Mouse (Mus musculus) mouse embryonic stem cell (cell line): Measurements from ENCODE around the gene Tbc1d22a.
"Not testable (repeated sequence)": the region's sequence is repeated elsewhere in the genome, so short reads cannot be mapped to it uniquely, and the experiment has no call there.

Experiments used
- in situ Hi-C, 2 experiments: fragments of 300-500 bp; cut with MboI; formaldehyde crosslinking; loops; 1 replicate in 1 of 2; 3 replicates in 1 of 2; pipeline ENCODE4 v1.14.3; 2019 to 2020; ENCODE audit warnings: low sequenced_read_pairs in 2 of 2, low pct_unique_long_range_greater_than_20kb in 1 of 2, mixed read lengths in 1 of 2; ENCODE audit not compliant: unreplicated experiment in 1 of 2

Tbc1d22a gene

GRCm38 (mm10) chr15:86199482-86199881, 14.8 kb upstream of the Tbc1d22a start:
- in situ Hi-C loops, result no loop called here

GRCm38 (mm10) chr15:86200169-86200568, 14.1 kb upstream of the Tbc1d22a start:
- in situ Hi-C loops, result no loop called here

GRCm38 (mm10) chr15:86201095-86201494, 13.2 kb upstream of the Tbc1d22a start:
- in situ Hi-C loops, result no loop called here

- in situ Hi-C loops, result no loop called here
These were observed 12.4 kb upstream of the Tbc1d22a start for GRCm38 (mm10) chr15:86201696-86202330.

GRCm38 (mm10) chr15:86202640-86203039, 11.6 kb upstream of the Tbc1d22a start:
- in situ Hi-C loops, result no loop called here

- in situ Hi-C loops, result no loop called here
These were observed 10.9 kb upstream of the Tbc1d22a start for GRCm38 (mm10) chr15:86203292-86203793.

GRCm38 (mm10) chr15:86203942-86204561, 10.2 kb upstream of the Tbc1d22a start:
- in situ Hi-C loops, result no loop called here

- in situ Hi-C loops, result no loop called here
These were observed 9.0 kb upstream of the Tbc1d22a start for GRCm38 (mm10) chr15:86205300-86205699.

DNA sequence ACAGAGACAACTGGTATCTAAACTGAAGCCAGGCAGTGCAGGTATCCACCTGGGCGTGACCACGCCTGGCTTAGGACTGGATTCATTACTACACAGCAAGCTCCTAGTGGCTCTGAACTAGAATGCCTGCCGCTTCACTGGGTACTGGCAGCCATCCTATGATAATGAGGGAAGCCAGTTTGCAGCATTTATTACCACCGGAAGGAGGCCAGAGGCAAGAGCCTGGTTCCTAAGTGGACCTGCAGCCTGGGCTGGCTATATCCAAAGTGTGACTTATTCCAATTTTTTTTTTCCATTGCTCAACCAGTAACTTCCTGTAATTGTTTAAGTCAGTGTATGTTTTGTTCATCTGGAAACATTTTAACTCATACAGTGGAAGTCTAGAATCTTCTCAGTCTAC, 7.9 kb upstream of the Tbc1d22a start:
- in situ Hi-C loops, result no loop called here

DNA sequence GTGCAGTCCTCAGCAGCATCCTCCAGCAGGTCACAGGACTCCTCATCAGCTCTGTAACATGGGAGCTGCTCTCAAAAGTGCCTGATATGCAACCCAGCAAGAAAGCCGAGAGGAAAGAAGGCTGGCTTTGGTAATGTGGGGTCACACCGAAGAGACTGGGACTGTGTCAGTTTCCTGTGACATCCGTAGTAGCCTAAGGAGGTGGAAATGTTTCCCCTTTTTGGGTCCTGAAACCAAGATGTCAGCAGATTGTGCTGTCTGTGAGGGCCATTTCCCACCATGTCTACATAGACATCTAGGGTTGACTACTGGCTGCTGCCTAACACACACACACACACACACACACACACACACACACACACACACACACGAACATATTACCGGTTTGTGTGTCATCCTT, 2.1 kb upstream of the Tbc1d22a start:
- in situ Hi-C loops, result not testable (repeated sequence)

GRCm38 (mm10) chr15:86214549-86215201, 416 bp downstream of the Tbc1d22a start:
- in situ Hi-C loops, result no loop called here

GRCm38 (mm10) chr15:86216641-86217040, 2.4 kb downstream of the Tbc1d22a start:
- in situ Hi-C loops, result not testable (repeated sequence)

DNA sequence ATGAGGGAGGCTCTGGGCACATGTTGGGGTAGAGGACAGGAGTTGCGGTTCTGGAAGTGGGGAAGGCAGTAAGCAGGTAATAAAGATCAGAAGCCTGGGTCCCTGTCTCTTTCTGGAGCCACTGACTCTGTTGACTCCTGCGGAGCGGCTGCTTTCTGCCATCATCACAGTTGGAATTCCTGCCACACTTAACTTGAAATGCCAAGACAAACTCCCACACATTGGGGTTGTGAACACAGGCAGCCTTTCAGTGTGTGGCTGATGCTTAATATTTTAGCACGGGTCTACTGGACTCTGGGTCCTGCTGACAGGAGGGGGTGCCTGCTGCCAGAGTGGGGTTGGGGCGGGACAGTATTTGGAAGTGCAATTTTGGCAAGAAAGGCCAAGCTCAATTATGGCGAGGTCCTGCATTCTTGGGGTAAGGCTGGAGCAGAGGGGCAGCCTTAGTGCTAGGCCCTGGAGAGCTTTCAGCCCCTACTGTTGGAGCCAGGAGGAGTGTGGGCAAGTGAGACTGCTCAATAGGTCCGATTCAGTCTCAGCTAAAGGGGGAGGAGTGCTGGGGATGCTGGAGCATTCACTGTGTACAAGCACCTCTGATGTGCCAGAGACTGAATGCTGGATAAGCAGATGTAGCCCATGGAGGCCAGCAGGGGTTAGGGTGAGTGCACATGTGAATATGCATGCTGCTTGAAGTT, 5.4 kb downstream of the Tbc1d22a start:
- in situ Hi-C loops, result no loop called here

DNA sequence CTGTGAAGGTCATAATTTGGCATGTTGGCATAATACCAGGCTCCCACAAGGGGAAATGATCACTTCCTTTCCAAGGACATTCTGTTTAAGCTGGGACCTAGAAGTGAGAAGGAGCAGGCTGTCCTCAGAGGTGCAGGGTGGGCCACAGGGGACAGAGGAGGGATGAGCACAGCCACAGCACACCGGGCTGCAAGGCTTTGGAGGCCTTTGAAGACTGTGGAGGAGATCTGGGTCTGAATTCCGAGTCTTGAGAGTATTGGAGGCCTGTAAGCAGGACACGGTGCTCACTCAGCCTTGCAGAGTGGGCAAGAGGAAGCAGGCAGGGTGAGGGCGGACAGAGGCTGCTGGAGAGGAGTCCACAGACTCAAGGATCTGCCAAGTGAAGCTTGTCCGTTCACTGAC, 6.0 kb downstream of the Tbc1d22a start:
- in situ Hi-C loops, result no loop called here

DNA sequence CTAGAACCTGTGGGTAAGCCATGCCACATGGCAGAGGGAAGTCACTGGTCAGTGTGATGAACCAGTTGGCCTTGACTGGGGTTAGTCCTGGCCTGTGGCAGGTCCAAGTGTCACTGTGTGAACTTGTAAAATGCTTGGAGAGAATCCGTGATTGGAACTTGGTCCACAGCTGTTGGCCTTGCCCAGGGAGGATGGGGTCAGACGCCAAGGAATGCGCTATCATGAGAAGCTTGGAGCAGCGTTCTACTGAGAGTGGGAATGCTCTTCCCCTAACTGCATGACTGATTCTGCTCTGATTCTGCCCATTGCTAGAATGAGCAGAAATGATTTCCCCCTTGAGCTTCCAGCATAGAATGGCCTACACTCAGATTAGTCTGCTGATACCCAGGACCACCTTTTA, 6.5 kb downstream of the Tbc1d22a start:
- in situ Hi-C loops, result no loop called here

DNA sequence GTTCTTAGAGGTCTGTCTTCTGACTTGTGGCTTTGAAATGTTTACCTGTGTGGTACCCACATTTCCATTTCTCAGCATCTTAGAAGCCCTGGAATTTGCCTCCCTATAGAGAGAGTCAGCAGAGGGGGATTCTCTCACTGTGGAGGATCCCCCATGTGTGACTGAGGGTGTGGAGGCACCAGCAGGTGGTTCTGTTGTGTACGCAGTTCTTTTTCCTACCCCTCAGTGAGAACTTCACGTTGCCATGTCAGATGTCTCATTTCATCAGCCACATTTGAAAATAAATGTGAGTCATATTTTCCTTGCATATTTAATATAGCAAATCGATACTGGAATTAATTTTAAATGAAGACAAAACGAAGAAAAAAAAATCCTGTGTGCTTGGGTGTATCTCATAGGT, 7.1 kb downstream of the Tbc1d22a start:
- in situ Hi-C loops, result no loop called here

- in situ Hi-C loops, result not testable (repeated sequence)
These were observed 7.6 kb downstream of the Tbc1d22a start for GRCm38 (mm10) chr15:86221901-86222300.

- in situ Hi-C loops, result no loop called here
These were observed 10.8 kb downstream of the Tbc1d22a start for GRCm38 (mm10) chr15:86224972-86225551.

DNA sequence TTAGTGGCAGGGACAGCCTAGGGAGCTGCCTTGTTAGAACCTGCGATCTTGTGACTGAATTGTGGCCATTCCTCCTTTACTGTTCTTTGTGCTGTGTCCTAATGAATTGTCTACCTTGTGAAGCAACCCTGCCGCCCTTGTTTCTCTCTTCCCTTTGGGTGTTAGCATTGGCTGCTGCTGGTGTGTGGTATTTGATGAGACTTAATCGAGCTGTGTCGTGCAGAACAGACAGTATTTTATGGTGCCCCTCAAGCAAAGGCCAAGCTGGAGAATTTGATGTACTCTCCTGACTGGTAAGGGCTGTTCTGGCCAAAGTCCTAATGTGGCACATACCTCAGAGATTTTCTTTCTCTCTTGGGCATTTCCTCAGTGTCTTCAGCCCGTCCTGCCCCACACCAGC, 12.0 kb downstream of the Tbc1d22a start:
- in situ Hi-C loops, result no loop called here
